In the genomic region with DNA sequence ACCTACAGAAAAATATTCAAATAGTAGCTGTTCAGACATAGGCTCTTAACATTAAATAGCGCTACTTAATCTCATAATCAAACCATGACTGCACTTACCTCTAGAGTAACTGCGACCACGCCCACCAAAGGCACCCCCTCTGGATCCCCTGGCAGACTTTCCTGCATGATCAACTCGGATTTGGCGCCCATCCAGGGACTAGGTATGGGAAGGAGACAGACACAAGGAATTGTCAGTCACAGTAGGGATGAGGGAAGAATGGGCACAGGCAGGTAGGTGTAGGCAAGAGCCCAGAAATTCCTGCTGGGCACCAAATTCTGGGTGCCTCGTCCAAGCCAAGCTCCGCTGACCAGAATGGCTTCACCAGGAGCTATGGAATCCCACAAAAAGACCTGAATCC, we compare ENCODE assay signal across 8 mouse cellular contexts. TPM values are rescaled to one million over a fixed set of nuclear protein-coding genes. Genes with fewer than 3 reads are reported as not detected.
DNase-seq lines count a peak whose midpoint lies in the region; ATAC-seq and TF ChIP-seq lines count a peak whose summit lies in the region.

No protein-coding gene starts in this region.

- H3K4me3 ChIP-seq in heart, postnatal 0 days (ENCODE audit: low read depth, low read length): peak overlapping the region; percentile 62
- H3K4me3 ChIP-seq in forebrain, embryonic 16.5 days (replicated peaks; ENCODE audit: low read length): peak overlapping the region; percentile 74
- H3K4me3 ChIP-seq in liver, embryonic 13.5 days (replicated peaks): peak overlapping the region; percentile 74

- H3K27ac ChIP-seq in heart, postnatal 0 days (ENCODE audit: low read depth): no peak overlapping the region
- H3K27ac ChIP-seq in forebrain, embryonic 16.5 days (ENCODE audit: low read length): no peak overlapping the region
- peak overlapping the region; percentile 94 for H3K27ac ChIP-seq in liver, embryonic 13.5 days

- no peaks in the 10 kb centered on the region for H3K4me1 ChIP-seq in heart, postnatal 0 days (ENCODE audit: control insufficient read depth, insufficient read depth)
- peaks cover 9% of the 10 kb centered on the region for H3K4me1 ChIP-seq in forebrain, embryonic 16.5 days (replicated peaks; ENCODE audit: control insufficient read depth, insufficient read depth, low read length)
- peaks cover 36% of the 10 kb centered on the region for H3K4me1 ChIP-seq in liver, embryonic 13.5 days (replicated peaks)

- TF ChIP-seq CTCF in heart, postnatal 0 days (IDR thresholded peaks at IDR 0.05; ENCODE audit: low read depth): no peak

- H3K4me2 ChIP-seq in heart, postnatal 0 days (ENCODE audit: low read depth, low read length): peak overlapping the region; percentile 67
- H3K4me2 ChIP-seq in forebrain, embryonic 16.5 days (ENCODE audit: low read length): peak overlapping the region; percentile 59
- peak overlapping the region; percentile 91 for H3K4me2 ChIP-seq in liver, embryonic 13.5 days

- 59% methylated on average over 7 of the region's 7 CpGs for WGBS in heart, postnatal 0 days
- 65% methylated on average over 7 of the region's 7 CpGs for WGBS in forebrain, embryonic 16.5 days
- 61% methylated on average over 7 of the region's 7 CpGs for WGBS in liver, embryonic 13.5 days (ENCODE audit: insufficient replicate concordance)

- intact Hi-C loops in heart, postnatal 36 days (cut with DNase I): loop anchor here (10.0 kb wide), 1 partner anchor 419 kb away; a partner anchor contains a TSS

- H3K27me3 ChIP-seq in heart, postnatal 0 days (ENCODE audit: control insufficient read depth, insufficient read depth, low read length): no peaks in the 10 kb centered on the region
- no peaks in the 10 kb centered on the region for H3K27me3 ChIP-seq in forebrain, embryonic 16.5 days (replicated peaks; ENCODE audit: control insufficient read depth, insufficient read depth, low read length)
- no peaks in the 10 kb centered on the region for H3K27me3 ChIP-seq in liver, embryonic 13.5 days

- DNase-seq in heart, postnatal 0 days (ENCODE audit: low spot score): no peak
- DNase-seq in heart, postnatal 36 days: no peak
- DNase-seq in NIH3T3 (ENCODE audit: low read depth): peak; percentile 22
- no peak for DNase-seq in liver, embryonic 13.5 days
- no peak for DNase-seq in embryo, embryonic 11 days
- no peak for DNase-seq in layer of hippocampus, postnatal 36 days
- no peak for DNase-seq in adrenal gland, adult 2 months

- H3K9me3 ChIP-seq in heart, postnatal 0 days (replicated peaks; ENCODE audit: control insufficient read depth, low read length): no peaks in the 10 kb centered on the region
- no peaks in the 10 kb centered on the region for H3K9me3 ChIP-seq in forebrain, embryonic 16.5 days (ENCODE audit: control insufficient read depth, low read length)
- H3K9me3 ChIP-seq in liver, embryonic 13.5 days (replicated peaks): no peaks in the 10 kb centered on the region

- no peak for TF ChIP-seq EP300 in heart, postnatal 0 days (IDR thresholded peaks at IDR 0.05; ENCODE audit: low read depth)

- H3K9ac ChIP-seq in heart, postnatal 0 days (replicated peaks; ENCODE audit: low read depth, low read length): no peak overlapping the region
- H3K9ac ChIP-seq in forebrain, embryonic 16.5 days (replicated peaks; ENCODE audit: low read depth, low read length): peak overlapping the region; percentile 81; the same call in 1 of the 2 replicates
- peak overlapping the region; percentile 88 for H3K9ac ChIP-seq in liver, embryonic 13.5 days

- ATAC-seq in heart, postnatal 0 days (ENCODE audit: insufficient read depth, low read depth): no peak
- ATAC-seq in forebrain, embryonic 16.5 days: no peak
- no peak for ATAC-seq in liver, embryonic 13.5 days (ENCODE audit: low read depth)

- H3K36me3 ChIP-seq in heart, postnatal 0 days (replicated peaks; ENCODE audit: control insufficient read depth, insufficient read depth, low read length): peaks cover 24% of the 10 kb centered on the region
- H3K36me3 ChIP-seq in forebrain, embryonic 16.5 days (ENCODE audit: control insufficient read depth, insufficient read depth): peaks cover 13% of the 10 kb centered on the region
- peaks cover 52% of the 10 kb centered on the region for H3K36me3 ChIP-seq in liver, embryonic 13.5 days

RNA-seq across cellular contexts. Expression of a gene that starts 1.9 kb away (rescaled TPM):
- total RNA-seq in heart, postnatal 0 days (2014; rRNA removed; ENCODE audit: low replicate concordance): 408 and 439 TPM in 2 replicates
- polyA plus RNA-seq in heart, postnatal 0 days (2015; fragmentation: Nextera tagmentation; extraction: Ambion mirVana): 524 and 551 TPM in 2 replicates
- total RNA-seq in heart, postnatal 36 days (2021): 10 to 100 TPM; 63.1 to 74.0 TPM
- polyA plus RNA-seq in forebrain, embryonic 16.5 days (2015; fragmentation: Nextera tagmentation; extraction: Ambion mirVana): 357 and 393 TPM in 2 replicates
- 328 and 361 TPM in 2 replicates for polyA plus RNA-seq in liver, embryonic 13.5 days (2015; fragmentation: Nextera tagmentation; extraction: Ambion mirVana)
- total RNA-seq in layer of hippocampus, postnatal 36 days (2021): 100 to 1,000 TPM in 1 of 2 experiments, 10 to 100 TPM in 1; 83.4 to 113 TPM
- 100 to 1,000 TPM in 1 of 2 experiments, 10 to 100 TPM in 1; 54.5 to 106 TPM for total RNA-seq in adrenal gland, adult 2 months (2021)
- polyA plus RNA-seq in adrenal gland, adult 2 months (2012; rRNA removed): 28.5 and 30.7 TPM in 2 replicates

RNA-seq across cellular contexts. Expression of a gene that starts 11.1 kb away (rescaled TPM):
- total RNA-seq in heart, postnatal 0 days (2014; rRNA removed; ENCODE audit: low replicate concordance): 130 and 155 TPM in 2 replicates
- 24.4 and 26.4 TPM in 2 replicates for polyA plus RNA-seq in heart, postnatal 0 days (2015; fragmentation: Nextera tagmentation; extraction: Ambion mirVana)
- total RNA-seq in heart, postnatal 36 days (2021): 10 to 100 TPM; 39.4 to 44.4 TPM
- polyA plus RNA-seq in forebrain, embryonic 16.5 days (2015; fragmentation: Nextera tagmentation; extraction: Ambion mirVana): 58.0 and 68.5 TPM in 2 replicates
- 6.8 and 7.1 TPM in 2 replicates for polyA plus RNA-seq in liver, embryonic 13.5 days (2015; fragmentation: Nextera tagmentation; extraction: Ambion mirVana)
- total RNA-seq in layer of hippocampus, postnatal 36 days (2021): 100 to 1,000 TPM; 215 to 227 TPM
- total RNA-seq in adrenal gland, adult 2 months (2021): 10 to 100 TPM; 52.4 to 57.7 TPM
- 213 and 220 TPM in 2 replicates for polyA plus RNA-seq in adrenal gland, adult 2 months (2012; rRNA removed)

RNA-seq across cellular contexts. Expression of a gene that starts 32.2 kb away (rescaled TPM):
- 7.0 and 12.2 TPM in 2 replicates for total RNA-seq in heart, postnatal 0 days (2014; rRNA removed; ENCODE audit: low replicate concordance)
- polyA plus RNA-seq in heart, postnatal 0 days (2015; fragmentation: Nextera tagmentation; extraction: Ambion mirVana): 6.4 and 6.5 TPM in 2 replicates
- 1 to 10 TPM; 3.9 to 5.6 TPM for total RNA-seq in heart, postnatal 36 days (2021)
- 25.0 and 27.1 TPM in 2 replicates for polyA plus RNA-seq in forebrain, embryonic 16.5 days (2015; fragmentation: Nextera tagmentation; extraction: Ambion mirVana)
- 4.9 and 5.0 TPM in 2 replicates for polyA plus RNA-seq in liver, embryonic 13.5 days (2015; fragmentation: Nextera tagmentation; extraction: Ambion mirVana)
- total RNA-seq in layer of hippocampus, postnatal 36 days (2021): 10 to 100 TPM; 13.3 to 14.9 TPM
- 1 to 10 TPM; 8.8 to 9.6 TPM for total RNA-seq in adrenal gland, adult 2 months (2021)
- 11.1 and 12.9 TPM in 2 replicates for polyA plus RNA-seq in adrenal gland, adult 2 months (2012; rRNA removed)

RNA-seq across cellular contexts. Expression of a gene that starts 49.6 kb away (rescaled TPM):
- total RNA-seq in heart, postnatal 0 days (2014; rRNA removed; ENCODE audit: low replicate concordance): 23.0 and 26.2 TPM in 2 replicates
- polyA plus RNA-seq in heart, postnatal 0 days (2015; fragmentation: Nextera tagmentation; extraction: Ambion mirVana): 20.6 and 26.3 TPM in 2 replicates
- total RNA-seq in heart, postnatal 36 days (2021): 10 to 100 TPM; 19.6 to 25.1 TPM
- polyA plus RNA-seq in forebrain, embryonic 16.5 days (2015; fragmentation: Nextera tagmentation; extraction: Ambion mirVana): 19.7 and 25.5 TPM in 2 replicates
- 61.8 and 64.4 TPM in 2 replicates for polyA plus RNA-seq in liver, embryonic 13.5 days (2015; fragmentation: Nextera tagmentation; extraction: Ambion mirVana)
- 10 to 100 TPM; 30.1 to 31.3 TPM for total RNA-seq in layer of hippocampus, postnatal 36 days (2021)
- total RNA-seq in adrenal gland, adult 2 months (2021): 100 to 1,000 TPM in 1 of 2 experiments, 10 to 100 TPM in 1; 55.1 to 112 TPM
- 170 and 218 TPM in 2 replicates for polyA plus RNA-seq in adrenal gland, adult 2 months (2012; rRNA removed)

RNA-seq across cellular contexts. Expression of a gene that starts 53.5 kb away (rescaled TPM):
- 0.31 TPM in 1 of 2 replicates, not detected in the other for total RNA-seq in heart, postnatal 0 days (2014; rRNA removed; ENCODE audit: low replicate concordance)
- polyA plus RNA-seq in heart, postnatal 0 days (2015; fragmentation: Nextera tagmentation; extraction: Ambion mirVana): 0.22 and 0.25 TPM in 2 replicates
- total RNA-seq in heart, postnatal 36 days (2021): 1 to 10 TPM; 1.9 to 2.5 TPM
- not detected in 2 replicates for polyA plus RNA-seq in forebrain, embryonic 16.5 days (2015; fragmentation: Nextera tagmentation; extraction: Ambion mirVana)
- 2.4 and 3.4 TPM in 2 replicates for polyA plus RNA-seq in liver, embryonic 13.5 days (2015; fragmentation: Nextera tagmentation; extraction: Ambion mirVana)
- 1 to 10 TPM in 1 of 2 experiments, under 1 TPM in 1; 0.81 to 1.2 TPM for total RNA-seq in layer of hippocampus, postnatal 36 days (2021)
- 1 to 10 TPM; 2.4 to 3.2 TPM for total RNA-seq in adrenal gland, adult 2 months (2021)
- polyA plus RNA-seq in adrenal gland, adult 2 months (2012; rRNA removed): 2.1 and 2.5 TPM in 2 replicates
